Mouse (Mus musculus): ENCODE data around the gene Gm1673. TPM values are rescaled to one million over a fixed set of nuclear protein-coding genes. Genes with fewer than 3 reads are reported as not detected.

Gm1673 gene
- polyA plus RNA-seq, 1 experiment from 2014 or later: 61.1 TPM

DNA sequence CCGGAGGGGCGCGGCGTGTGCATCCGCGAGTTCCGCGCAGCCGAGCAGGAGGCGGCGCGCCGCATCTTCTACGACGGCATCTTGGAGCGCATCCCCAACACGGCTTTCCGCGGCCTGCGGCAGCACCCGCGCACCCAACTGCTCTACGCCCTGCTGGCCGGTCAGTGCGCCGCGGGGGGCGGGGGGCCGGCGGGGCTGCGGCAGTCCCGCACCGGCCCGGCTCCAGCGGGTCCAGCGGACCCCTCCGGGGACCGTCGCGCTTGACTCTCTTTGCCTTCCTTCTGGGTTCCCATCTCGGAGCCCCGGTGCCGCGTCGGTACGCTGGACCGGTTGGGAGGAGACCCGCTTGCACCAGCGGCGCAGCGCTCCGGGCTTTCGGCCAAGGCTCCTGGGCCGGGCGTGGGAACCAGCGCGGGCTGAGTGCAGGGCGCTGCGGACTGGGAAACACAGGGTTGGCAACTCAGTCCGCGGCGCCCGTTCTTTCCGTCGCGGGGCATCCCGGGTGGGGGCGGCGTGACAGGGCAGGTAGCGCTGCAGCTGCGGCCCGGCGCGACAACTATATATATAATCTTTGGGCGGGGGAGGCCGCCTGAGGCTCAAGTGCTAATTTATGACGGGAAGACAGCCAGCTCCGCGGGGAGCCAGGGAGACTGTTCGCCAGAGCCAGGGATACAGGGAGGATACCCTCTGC is 14.0 kb downstream of the Gm1673 start:
- DNase-seq (peak; percentile 81), ATAC-seq (ENCODE audit: insufficient read depth) (0 out of 2 replicates have a peak, but pooled peaks have one; percentile 12)
- Histone ChIP-seq H3K4me2 (peak overlapping the region; percentile 98), H3K9me3 (ENCODE audit: low read depth, low read length) (no peaks in the 10 kb centered on the region), H3K27ac (ENCODE audit: low read depth) (no peak overlapping the region), H3K4me3 (ENCODE audit: low read depth, low read length) (peak overlapping the region; percentile 61), H3K27me3 (ENCODE audit: insufficient read depth, low read length) (peaks cover 53% of the 10 kb centered on the region), H3K4me1 (ENCODE audit: insufficient read depth) (no peaks in the 10 kb centered on the region), H3K9ac (peak overlapping the region; percentile 54; the same call in 1 of the 2 replicates), H3K36me3 (ENCODE audit: insufficient read depth) (no peaks in the 10 kb centered on the region)
- TF ChIP-seq CTCF (IDR thresholded peaks at IDR 0.05; ENCODE audit: low read depth): no peak
- WGBS: under 1% methylated on average over 80 of the region's 80 CpGs

- ATAC-seq (ENCODE audit: insufficient read depth) (no peak), DNase-seq (no peak)
- Histone ChIP-seq H3K9ac (no peak overlapping the region), H3K4me2 (peak overlapping the region; percentile 98), H3K27me3 (ENCODE audit: insufficient read depth, low read length) (peaks cover 53% of the 10 kb centered on the region), H3K4me1 (ENCODE audit: insufficient read depth) (no peaks in the 10 kb centered on the region), H3K27ac (ENCODE audit: low read depth) (no peak overlapping the region), H3K4me3 (ENCODE audit: low read depth, low read length) (peak overlapping the region; percentile 61), H3K36me3 (ENCODE audit: insufficient read depth) (no peaks in the 10 kb centered on the region), H3K9me3 (ENCODE audit: low read depth, low read length) (no peaks in the 10 kb centered on the region)
- no peak for TF ChIP-seq CTCF (IDR thresholded peaks at IDR 0.05; ENCODE audit: low read depth)
- 68% methylated on average over 20 of the region's 20 CpGs for WGBS
These were observed 14.7 kb downstream of the Gm1673 start for GRCm38 (mm10) chr5:33997829-33998504.

GRCm38 (mm10) chr5:33998505-33998877 is 15.3 kb downstream of the Gm1673 start:
- no peak for DNase-seq
- no peak overlapping the region for H3K27ac ChIP-seq (ENCODE audit: low read depth)
- H3K9ac ChIP-seq: no peak overlapping the region
- H3K4me2 ChIP-seq: no peak overlapping the region
- H3K4me3 ChIP-seq (ENCODE audit: low read depth, low read length): no peak overlapping the region
- no peaks in the 10 kb centered on the region for H3K4me1 ChIP-seq (ENCODE audit: insufficient read depth)
- ATAC-seq (ENCODE audit: insufficient read depth): no peak
- H3K9me3 ChIP-seq (ENCODE audit: low read depth, low read length): no peaks in the 10 kb centered on the region
- no peak for TF ChIP-seq CTCF (IDR thresholded peaks at IDR 0.05; ENCODE audit: low read depth)
- H3K36me3 ChIP-seq (ENCODE audit: insufficient read depth): no peaks in the 10 kb centered on the region
- peaks cover 53% of the 10 kb centered on the region for H3K27me3 ChIP-seq (ENCODE audit: insufficient read depth, low read length)
- WGBS: 78% methylated on average over 3 of the region's 3 CpGs

DNA sequence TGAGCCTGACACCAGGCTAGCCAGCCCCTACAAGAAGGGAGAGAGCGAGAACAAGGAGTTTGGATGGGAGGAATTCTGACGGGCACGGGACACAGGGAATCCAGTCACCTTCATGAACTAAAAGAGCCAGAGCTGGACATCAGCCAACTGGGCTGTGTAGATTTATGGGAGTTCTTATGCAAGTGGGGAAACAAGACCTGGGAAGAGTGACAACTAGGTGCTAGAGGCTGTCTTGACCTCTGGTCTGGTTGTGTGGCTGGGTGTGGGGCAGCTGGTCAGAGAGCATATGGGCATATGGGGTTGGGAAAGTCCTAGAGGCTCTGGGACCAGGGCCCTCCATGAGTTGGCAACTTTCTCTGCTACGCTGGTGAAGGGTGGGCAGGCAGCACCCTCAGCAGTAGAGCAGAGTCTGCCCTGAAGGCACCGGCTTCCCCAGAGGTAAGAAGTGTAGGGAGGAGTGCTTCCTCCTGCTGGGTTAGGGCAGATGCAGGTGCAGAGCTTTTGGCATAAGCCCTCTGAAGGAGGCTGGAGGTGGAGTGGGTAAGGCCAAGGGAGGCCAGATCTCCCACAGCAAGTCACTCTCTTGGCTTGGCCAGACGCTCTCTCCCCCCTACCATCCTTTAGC is 16.3 kb downstream of the Gm1673 start:
- no peaks in the 10 kb centered on the region for H3K36me3 ChIP-seq (ENCODE audit: insufficient read depth)
- no peak overlapping the region for H3K4me2 ChIP-seq
- H3K9ac ChIP-seq: no peak overlapping the region
- H3K4me1 ChIP-seq (ENCODE audit: insufficient read depth): no peaks in the 10 kb centered on the region
- no peak for TF ChIP-seq CTCF (IDR thresholded peaks at IDR 0.05; ENCODE audit: low read depth)
- no peaks in the 10 kb centered on the region for H3K9me3 ChIP-seq (ENCODE audit: low read depth, low read length)
- H3K27ac ChIP-seq (ENCODE audit: low read depth): no peak overlapping the region
- DNase-seq (no peak), ATAC-seq (ENCODE audit: insufficient read depth) (no peak)
- peaks cover 45% of the 10 kb centered on the region for H3K27me3 ChIP-seq (ENCODE audit: insufficient read depth, low read length)
- no peak overlapping the region for H3K4me3 ChIP-seq (ENCODE audit: low read depth, low read length)
- WGBS: 60% methylated on average over 6 of the region's 6 CpGs

GRCm38 (mm10) chr5:34000809-34001208 is 17.6 kb downstream of the Gm1673 start:
- no peak overlapping the region for H3K27ac ChIP-seq (ENCODE audit: low read depth)
- no peaks in the 10 kb centered on the region for H3K36me3 ChIP-seq (ENCODE audit: insufficient read depth)
- DNase-seq: no peak
- TF ChIP-seq CTCF (IDR thresholded peaks at IDR 0.05; ENCODE audit: low read depth): no peak
- WGBS: 94% methylated on average over 25 of the region's 25 CpGs
- H3K4me1 ChIP-seq (ENCODE audit: insufficient read depth): no peaks in the 10 kb centered on the region
- H3K4me2 ChIP-seq: no peak overlapping the region
- no peak for ATAC-seq (ENCODE audit: insufficient read depth)
- peaks cover 33% of the 10 kb centered on the region for H3K27me3 ChIP-seq (ENCODE audit: insufficient read depth, low read length)
- H3K4me3 ChIP-seq (ENCODE audit: low read depth, low read length): no peak overlapping the region
- no peak overlapping the region for H3K9ac ChIP-seq
- no peaks in the 10 kb centered on the region for H3K9me3 ChIP-seq (ENCODE audit: low read depth, low read length)

DNA sequence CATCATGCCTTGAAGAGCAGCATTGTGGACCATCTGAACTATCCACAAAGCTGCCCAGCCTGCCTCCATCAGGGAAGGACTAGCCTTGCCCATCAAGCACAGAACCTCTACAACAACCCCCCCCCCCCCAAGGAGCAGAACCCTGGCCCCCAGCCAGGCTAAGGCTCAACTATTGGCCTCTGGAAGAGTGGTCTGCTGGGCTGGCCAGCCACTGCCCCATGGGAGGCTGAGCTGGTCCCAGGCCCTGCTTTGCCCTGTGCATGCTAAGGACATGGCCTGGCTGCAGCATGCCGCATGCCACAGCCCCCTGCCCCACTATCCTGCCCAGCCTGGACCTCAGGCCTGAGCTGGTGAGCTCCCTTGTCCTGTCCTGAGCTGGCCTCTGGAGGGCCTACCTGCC is 18.2 kb downstream of the Gm1673 start:
- 82% methylated on average over 1 of the region's 1 CpGs for WGBS
- no peaks in the 10 kb centered on the region for H3K36me3 ChIP-seq (ENCODE audit: insufficient read depth)
- no peak overlapping the region for H3K4me2 ChIP-seq
- peaks cover 27% of the 10 kb centered on the region for H3K27me3 ChIP-seq (ENCODE audit: insufficient read depth, low read length)
- H3K4me1 ChIP-seq (ENCODE audit: insufficient read depth): no peaks in the 10 kb centered on the region
- no peak overlapping the region for H3K4me3 ChIP-seq (ENCODE audit: low read depth, low read length)
- H3K9ac ChIP-seq: no peak overlapping the region
- DNase-seq (no peak), ATAC-seq (ENCODE audit: insufficient read depth) (no peak)
- no peak for TF ChIP-seq CTCF (IDR thresholded peaks at IDR 0.05; ENCODE audit: low read depth)
- no peak overlapping the region for H3K27ac ChIP-seq (ENCODE audit: low read depth)
- H3K9me3 ChIP-seq (ENCODE audit: low read depth, low read length): no peaks in the 10 kb centered on the region

- DNase-seq: no peak
- 82% methylated on average over 4 of the region's 4 CpGs for WGBS
- no peak for ATAC-seq (ENCODE audit: insufficient read depth)
- Histone ChIP-seq H3K4me2 (no peak overlapping the region), H3K4me1 (ENCODE audit: insufficient read depth) (no peaks in the 10 kb centered on the region), H3K27me3 (ENCODE audit: insufficient read depth, low read length) (peaks cover 16% of the 10 kb centered on the region), H3K4me3 (ENCODE audit: low read depth, low read length) (no peak overlapping the region), H3K9me3 (ENCODE audit: low read depth, low read length) (no peaks in the 10 kb centered on the region), H3K36me3 (ENCODE audit: insufficient read depth) (no peaks in the 10 kb centered on the region), H3K9ac (no peak overlapping the region), H3K27ac (ENCODE audit: low read depth) (no peak overlapping the region)
- no peak for TF ChIP-seq CTCF (IDR thresholded peaks at IDR 0.05; ENCODE audit: low read depth)
These were observed 19.4 kb downstream of the Gm1673 start for GRCm38 (mm10) chr5:34002636-34003035.

Measured in lung, embryonic 14.5 days (tissue).